Mouse (Mus musculus): ENCODE measurements around the gene Snx21.

DNA sequence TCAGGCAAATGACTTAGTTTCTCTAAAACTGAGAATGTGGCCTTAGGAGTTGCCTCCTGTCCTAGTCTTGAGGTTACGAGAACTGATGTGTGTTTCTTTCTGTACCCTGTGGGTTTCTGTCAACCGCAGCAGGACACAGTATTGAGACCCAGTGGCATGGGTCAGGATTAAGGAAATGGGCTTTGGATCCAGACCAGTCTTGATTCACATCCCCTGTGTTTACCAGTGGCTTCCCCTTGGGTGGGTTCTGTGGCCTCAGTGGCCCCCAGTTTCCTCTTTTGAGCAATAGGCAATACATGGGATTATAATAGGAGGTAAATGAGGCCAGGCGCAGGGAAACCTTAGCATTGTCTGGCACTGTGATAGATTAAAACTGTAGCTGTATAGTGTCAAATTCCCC lies 1.4 kb downstream of the Snx21 start:
- TF ChIP-seq MAX (IDR thresholded peaks at IDR 0.05; ENCODE audit: low read depth) (no peak), POLR2AphosphoS2 (IDR thresholded peaks at IDR 0.05; ENCODE audit: insufficient read length, low read depth) (no peak), TCF12 (IDR thresholded peaks at IDR 0.05; ENCODE audit: insufficient read depth, poor library complexity, severe bottlenecking) (no peak), POLR2A (IDR thresholded peaks at IDR 0.05; ENCODE audit: insufficient read length, low read depth) (no peak), MYOG (IDR thresholded peaks at IDR 0.05; ENCODE audit: control insufficient read depth in 1 of 3, insufficient read depth in 1 of 3, insufficient read length in 2 of 3, low read depth in 2 of 3) (no peak), E2F4 (IDR thresholded peaks at IDR 0.05; ENCODE audit: insufficient read depth) (no peak), CEBPB (IDR thresholded peaks at IDR 0.05; ENCODE audit: insufficient read depth, poor library complexity, severe bottlenecking) (no peak), MYOD1 (IDR thresholded peaks at IDR 0.05; ENCODE audit: control insufficient read depth in 1 of 3, insufficient read length in 2 of 3, low read depth in 2 of 3) (no peak)

All from myocyte (in vitro differentiated cells).